Mouse (Mus musculus): ENCODE data around the gene Camp. TPM values are rescaled to one million over a fixed set of nuclear protein-coding genes. Genes with fewer than 3 reads are reported as not detected.
A peak's percentile ranks its signal among the peaks of the same experiment; 100 is the strongest.

Camp gene
- total RNA-seq (2021) (not detected), polyA plus RNA-seq (2012; rRNA removed) (0.35 and 1.5 TPM in 2 replicates)
- long read RNA-seq = 0 reads

DNA sequence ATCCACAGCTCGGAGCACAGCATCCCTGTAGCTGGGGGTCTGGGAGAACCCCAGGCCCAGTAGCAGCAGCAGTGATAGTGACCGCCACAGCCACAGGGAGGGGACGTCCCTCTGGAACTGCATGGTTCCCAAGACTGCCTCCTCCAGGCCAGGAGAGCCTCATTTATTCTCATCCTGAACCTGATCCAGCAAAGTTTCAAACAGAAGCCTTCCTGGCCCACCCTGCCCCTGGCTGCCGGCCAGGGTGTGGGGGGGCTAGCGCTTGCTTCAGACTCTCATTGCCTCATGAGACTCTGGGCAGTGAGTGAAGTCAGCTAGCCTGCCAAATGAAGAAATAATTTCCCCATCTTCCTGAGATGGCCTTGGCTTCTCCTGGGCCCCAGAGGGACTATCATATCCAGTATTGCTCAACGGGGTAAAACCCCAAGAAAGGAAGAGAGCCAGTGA is at the start of gene Camp:
Gene Camp (minus strand): TSS at position 306 of the 447 bp plus-strand sequence.
- 29% methylated on average over 6 of the region's 6 CpGs for WGBS
- DNase-seq = peak; percentile 76 to 81
- H3K4me3 ChIP-seq = no peak within 1 kb of the TSS
- peak; percentile 12; the same call in 1 of the 2 replicates for TF ChIP-seq CTCF (IDR thresholded peaks at IDR 0.05)
- TF ChIP-seq POLR2A (IDR thresholded peaks at IDR 0.05; ENCODE audit: insufficient read depth, low read depth, low read length) = no peak
- TF ChIP-seq EP300 (IDR thresholded peaks at IDR 0.05; ENCODE audit: insufficient read depth, low read depth, low read length) = no peak
- intact Hi-C loops (cut with DNase I) = no loop called here
- H3K27ac ChIP-seq = no peak within 1 kb of the TSS
- no peaks in the 10 kb centered on the region for H3K79me2 ChIP-seq (replicated peaks; ENCODE audit: control insufficient read depth, insufficient read depth, low read length)
- H3K36me3 ChIP-seq (ENCODE audit: control insufficient read depth, insufficient read depth, low read length) = no peaks in the 10 kb centered on the region
- no peak within 1 kb of the TSS for H3K9ac ChIP-seq (ENCODE audit: low read depth, low read length)
- H3K4me1 ChIP-seq (ENCODE audit: control insufficient read depth, insufficient read depth, low read length) = peaks cover 2% of the 10 kb centered on the region; the same call in 1 of the 2 replicates
- H3K27me3 ChIP-seq (ENCODE audit: control insufficient read depth, insufficient read depth, low read length) = no peaks in the 10 kb centered on the region

DNA sequence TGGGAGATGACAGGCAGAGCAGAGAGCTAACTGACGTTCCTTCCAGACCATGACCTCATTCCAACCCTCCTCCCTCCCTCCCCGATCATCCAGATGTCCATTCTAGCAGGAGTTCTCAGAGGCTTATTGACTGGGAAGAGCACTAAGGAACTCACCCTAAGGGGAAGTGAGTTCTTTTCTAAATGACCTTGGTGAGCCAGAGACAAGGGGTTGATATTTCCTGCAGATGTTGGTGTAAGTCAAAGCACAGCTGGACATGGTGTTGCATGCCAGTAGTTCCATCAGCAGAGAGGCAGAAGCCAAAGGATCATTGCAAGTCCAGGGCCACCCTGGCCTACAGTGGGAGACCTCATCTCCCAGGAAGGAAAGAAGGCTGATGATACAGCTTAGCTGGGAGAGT is 48.6 kb upstream of the Camp start:
- Histone ChIP-seq H3K27ac (peak overlapping the region; percentile 46; the same call in 1 of the 2 replicates), H3K4me1 (ENCODE audit: control insufficient read depth, insufficient read depth, low read length) (peaks cover 29% of the 10 kb centered on the region), H3K79me2 (replicated peaks; ENCODE audit: control insufficient read depth, insufficient read depth, low read length) (no peaks in the 10 kb centered on the region), H3K4me3 (no peak overlapping the region), H3K36me3 (ENCODE audit: control insufficient read depth, insufficient read depth, low read length) (no peaks in the 10 kb centered on the region; the same call in 1 of the 2 replicates), H3K9ac (ENCODE audit: low read depth, low read length) (no peak overlapping the region), H3K27me3 (ENCODE audit: control insufficient read depth, insufficient read depth, low read length) (no peaks in the 10 kb centered on the region)
- 37% methylated on average over 2 of the region's 2 CpGs for WGBS
- intact Hi-C loops (cut with DNase I) = no loop called here
- TF ChIP-seq EP300 (IDR thresholded peaks at IDR 0.05; ENCODE audit: insufficient read depth, low read depth, low read length) = peak; percentile 82
- no peak for TF ChIP-seq CTCF (IDR thresholded peaks at IDR 0.05)
- peak; percentile 33; the same call in 1 of the 2 replicates for TF ChIP-seq POLR2A (IDR thresholded peaks at IDR 0.05; ENCODE audit: insufficient read depth, low read depth, low read length)
- DNase-seq = peak; percentile 54 to 65

DNA sequence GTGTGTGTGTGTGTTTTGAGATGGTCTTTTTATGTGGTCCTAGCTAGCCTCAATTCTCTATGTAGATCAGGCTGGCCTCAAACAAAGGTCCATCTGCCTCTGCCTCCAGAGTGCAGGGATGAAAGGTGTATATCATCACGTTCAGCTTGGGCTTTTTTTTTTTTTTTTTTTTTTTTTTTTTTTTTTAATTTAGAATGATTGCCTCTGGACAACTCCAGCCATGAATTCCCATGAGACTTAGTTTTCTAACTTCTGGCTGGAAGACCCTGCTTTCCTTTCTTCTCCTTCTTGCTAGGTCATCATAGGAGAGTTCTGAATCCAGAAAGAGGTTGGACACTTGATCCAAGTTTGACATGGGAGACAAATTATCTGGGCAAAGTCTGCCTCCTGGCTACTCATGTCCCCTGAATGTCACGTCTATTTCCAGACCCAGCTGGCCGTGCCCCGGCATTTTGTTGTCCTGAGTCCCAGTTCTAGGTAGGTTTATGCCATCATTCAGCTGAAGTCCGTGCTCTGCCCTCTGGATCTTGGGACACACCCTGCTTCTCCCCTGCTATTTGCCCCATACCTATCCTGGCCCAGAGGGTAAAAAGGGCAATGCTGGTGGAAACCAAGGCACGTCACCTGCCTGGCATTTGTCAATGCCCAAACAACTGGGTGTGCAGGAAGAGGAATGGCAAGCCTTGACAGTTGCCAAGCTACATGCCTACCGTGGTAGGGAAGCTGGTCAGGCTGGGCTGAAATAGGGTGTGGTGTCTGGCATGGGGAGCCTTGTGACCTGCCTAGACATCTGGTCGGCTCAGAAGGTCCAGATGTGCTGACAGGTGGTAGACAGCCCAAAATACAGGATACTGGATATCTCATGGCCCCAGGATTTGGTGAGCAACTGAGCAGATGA is 47.1 kb upstream of the Camp start:
- Histone ChIP-seq H3K27me3 (ENCODE audit: control insufficient read depth, insufficient read depth, low read length) (no peaks in the 10 kb centered on the region), H3K79me2 (replicated peaks; ENCODE audit: control insufficient read depth, insufficient read depth, low read length) (no peaks in the 10 kb centered on the region), H3K27ac (peak overlapping the region; percentile 64), H3K9ac (ENCODE audit: low read depth, low read length) (no peak overlapping the region), H3K4me3 (no peak overlapping the region), H3K36me3 (ENCODE audit: control insufficient read depth, insufficient read depth, low read length) (no peaks in the 10 kb centered on the region; the same call in 1 of the 2 replicates), H3K4me1 (ENCODE audit: control insufficient read depth, insufficient read depth, low read length) (peaks cover 31% of the 10 kb centered on the region)
- DNase-seq = peak in 1 of 2 experiments; percentile 40
- WGBS = 50% methylated on average over 8 of the region's 8 CpGs
- TF ChIP-seq CTCF (IDR thresholded peaks at IDR 0.05) (no peak), EP300 (IDR thresholded peaks at IDR 0.05; ENCODE audit: insufficient read depth, low read depth, low read length) (0 out of 2 replicates have a peak, but pooled peaks have one; percentile 16), POLR2A (IDR thresholded peaks at IDR 0.05; ENCODE audit: insufficient read depth, low read depth, low read length) (no peak)
- intact Hi-C loops (cut with DNase I) = no loop called here

DNA sequence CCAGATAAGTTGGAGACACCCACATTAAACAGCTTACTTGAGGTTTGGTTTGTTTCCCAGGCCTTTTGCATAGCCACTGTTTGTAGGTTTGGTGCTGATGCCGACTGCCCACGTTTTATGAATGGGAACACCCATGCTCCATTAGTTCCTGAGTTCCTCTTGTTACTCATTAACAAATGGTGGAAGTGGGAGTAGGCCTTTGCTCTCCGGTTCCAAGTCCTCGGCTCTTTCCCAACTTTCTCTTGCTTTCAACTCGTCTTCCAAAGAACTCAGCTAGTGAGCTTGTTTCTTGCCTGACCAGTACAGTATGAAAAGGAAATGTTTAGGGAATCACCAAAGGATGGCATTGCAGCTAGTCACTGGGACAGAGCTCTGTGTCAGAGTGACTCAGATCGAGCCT is 46.2 kb upstream of the Camp start:
- no peak for TF ChIP-seq POLR2A (IDR thresholded peaks at IDR 0.05; ENCODE audit: insufficient read depth, low read depth, low read length)
- TF ChIP-seq EP300 (IDR thresholded peaks at IDR 0.05; ENCODE audit: insufficient read depth, low read depth, low read length) = peak; percentile 52; the same call in 1 of the 2 replicates
- no peak for TF ChIP-seq CTCF (IDR thresholded peaks at IDR 0.05)
- DNase-seq = peak in 1 of 2 experiments; percentile 61
- Histone ChIP-seq H3K27me3 (ENCODE audit: control insufficient read depth, insufficient read depth, low read length) (no peaks in the 10 kb centered on the region), H3K36me3 (ENCODE audit: control insufficient read depth, insufficient read depth, low read length) (no peaks in the 10 kb centered on the region; the same call in 1 of the 2 replicates), H3K4me3 (no peak overlapping the region), H3K27ac (peak overlapping the region; percentile 60), H3K9ac (ENCODE audit: low read depth, low read length) (no peak overlapping the region), H3K4me1 (ENCODE audit: control insufficient read depth, insufficient read depth, low read length) (peaks cover 31% of the 10 kb centered on the region), H3K79me2 (replicated peaks; ENCODE audit: control insufficient read depth, insufficient read depth, low read length) (no peaks in the 10 kb centered on the region)
- WGBS = 53% methylated on average over 6 of the region's 6 CpGs
- intact Hi-C loops (cut with DNase I) = no loop called here

DNA sequence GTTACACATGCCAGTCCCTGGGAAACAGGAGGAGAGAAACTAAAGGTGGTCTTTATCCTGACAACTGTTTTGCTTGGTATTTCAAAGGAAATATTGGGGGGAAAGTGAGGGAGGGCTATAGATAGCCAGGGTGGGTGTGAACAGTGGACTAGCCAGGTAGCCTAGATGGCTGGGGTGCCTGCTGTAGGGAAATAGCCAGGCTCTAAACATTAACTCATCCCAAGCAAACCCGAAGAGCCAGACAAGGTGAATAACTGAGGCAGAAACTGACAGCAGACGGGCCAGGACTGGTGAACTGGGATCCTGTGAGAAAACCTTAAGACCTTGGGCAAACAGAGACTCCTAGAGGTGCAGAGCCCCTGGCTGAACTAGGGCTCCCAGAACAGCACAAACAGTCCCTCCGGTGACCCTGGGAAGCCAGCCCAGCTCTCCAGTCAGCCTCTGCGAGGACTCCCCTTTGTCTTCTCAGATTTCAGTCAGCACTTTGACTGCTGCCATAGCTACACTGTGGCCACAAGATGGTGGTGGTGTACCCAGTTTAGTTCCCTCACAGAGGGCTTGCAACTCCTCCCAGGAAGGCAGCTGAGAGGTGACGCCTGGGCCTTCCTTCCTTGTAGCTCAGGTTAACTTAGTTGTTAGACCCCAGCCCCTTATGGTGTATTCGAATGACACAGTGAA is 45.1 kb upstream of the Camp start:
- H3K36me3 ChIP-seq (ENCODE audit: control insufficient read depth, insufficient read depth, low read length) = no peaks in the 10 kb centered on the region; the same call in 1 of the 2 replicates
- peak overlapping the region; percentile 60 for H3K27ac ChIP-seq
- no peaks in the 10 kb centered on the region for H3K79me2 ChIP-seq (replicated peaks; ENCODE audit: control insufficient read depth, insufficient read depth, low read length)
- DNase-seq = peak; percentile 69 to 81
- intact Hi-C loops (cut with DNase I) = loop anchor here (1.0 kb wide), 4 partner anchors 37 to 403 kb away; partner anchors contain the start of gene Map4
- TF ChIP-seq POLR2A (IDR thresholded peaks at IDR 0.05; ENCODE audit: insufficient read depth, low read depth, low read length) = no peak
- TF ChIP-seq CTCF (IDR thresholded peaks at IDR 0.05) = peak; percentile 94
- TF ChIP-seq EP300 (IDR thresholded peaks at IDR 0.05; ENCODE audit: insufficient read depth, low read depth, low read length) = peak; percentile 99
- WGBS = 19% methylated on average over 6 of the region's 6 CpGs
- H3K9ac ChIP-seq (ENCODE audit: low read depth, low read length) = no peak overlapping the region
- H3K4me1 ChIP-seq (ENCODE audit: control insufficient read depth, insufficient read depth, low read length) = peaks cover 27% of the 10 kb centered on the region
- H3K4me3 ChIP-seq = no peak overlapping the region
- H3K27me3 ChIP-seq (ENCODE audit: control insufficient read depth, insufficient read depth, low read length) = no peaks in the 10 kb centered on the region
